Mouse (Mus musculus): Measurements from ENCODE around the gene Cutal.
"Not testable (repeated sequence)": the region's sequence is repeated elsewhere in the genome, so short reads cannot be mapped to it uniquely, and the experiment has no call there.

The Cutal gene

DNA sequence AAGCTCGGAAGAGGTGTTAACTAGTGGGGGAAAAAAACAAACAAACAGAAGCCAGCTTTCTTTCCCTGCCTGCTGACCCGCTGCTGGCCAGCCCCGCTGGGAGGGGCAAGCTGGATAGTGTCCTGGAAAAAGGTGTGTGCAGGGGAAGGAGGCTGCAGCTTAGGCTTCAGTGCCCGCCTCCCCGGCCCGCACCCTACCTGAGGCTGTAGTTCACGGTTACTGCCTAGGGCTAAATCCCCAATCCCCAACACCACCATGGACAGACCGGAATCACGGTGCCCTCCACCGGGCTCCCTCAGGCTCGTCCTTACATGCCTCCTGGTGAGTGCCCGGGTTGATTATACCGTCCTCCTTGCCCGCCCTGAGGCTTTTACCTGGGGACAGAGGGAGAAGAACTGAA is at the start of gene Cutal:
Cutal (plus strand) TSS at position 126 of the 400 bp plus-strand sequence.
- no peak for DNase-seq (ENCODE audit: low read depth in 1 of 2, low spot score in 2 of 2)

DNA sequence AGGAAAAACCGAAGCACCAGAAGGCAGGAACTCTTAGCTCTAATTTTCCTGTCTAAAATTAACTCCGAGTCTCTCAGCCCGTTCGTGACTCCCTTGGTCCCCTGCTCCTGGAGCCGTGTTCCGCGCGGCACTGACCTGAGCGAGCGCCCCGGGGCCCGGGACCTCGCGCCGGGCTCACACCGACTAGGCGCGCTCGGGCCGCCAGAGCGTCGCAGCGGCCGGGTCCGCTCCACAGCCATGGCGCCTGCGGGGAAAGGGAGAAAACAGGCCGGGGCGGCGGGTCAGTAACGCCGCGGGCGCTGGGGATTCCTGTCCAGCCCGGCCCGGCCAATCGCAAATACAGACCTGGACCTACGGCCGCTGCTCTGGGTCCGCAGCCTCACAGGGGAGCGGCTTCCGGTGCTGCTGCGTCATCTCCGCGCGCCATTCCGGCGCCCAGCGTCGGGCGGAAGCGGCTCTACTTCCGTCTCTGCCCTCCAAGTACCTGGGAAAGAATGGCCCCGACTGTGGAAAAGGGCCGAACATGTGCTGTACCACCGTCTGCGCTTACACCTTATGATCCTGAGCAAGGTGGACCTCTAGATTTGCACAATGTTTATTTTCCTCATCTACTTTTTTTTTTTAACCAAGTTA is 48.3 kb upstream of the Cutal start, which contains the start of gene Fbxw2:
Fbxw2 (minus strand) TSS at position 485 of the 633 bp plus-strand sequence.
- DNase-seq (ENCODE audit: low read depth in 1 of 2, low spot score in 2 of 2) = peak; percentile 54 to 84

DNA sequence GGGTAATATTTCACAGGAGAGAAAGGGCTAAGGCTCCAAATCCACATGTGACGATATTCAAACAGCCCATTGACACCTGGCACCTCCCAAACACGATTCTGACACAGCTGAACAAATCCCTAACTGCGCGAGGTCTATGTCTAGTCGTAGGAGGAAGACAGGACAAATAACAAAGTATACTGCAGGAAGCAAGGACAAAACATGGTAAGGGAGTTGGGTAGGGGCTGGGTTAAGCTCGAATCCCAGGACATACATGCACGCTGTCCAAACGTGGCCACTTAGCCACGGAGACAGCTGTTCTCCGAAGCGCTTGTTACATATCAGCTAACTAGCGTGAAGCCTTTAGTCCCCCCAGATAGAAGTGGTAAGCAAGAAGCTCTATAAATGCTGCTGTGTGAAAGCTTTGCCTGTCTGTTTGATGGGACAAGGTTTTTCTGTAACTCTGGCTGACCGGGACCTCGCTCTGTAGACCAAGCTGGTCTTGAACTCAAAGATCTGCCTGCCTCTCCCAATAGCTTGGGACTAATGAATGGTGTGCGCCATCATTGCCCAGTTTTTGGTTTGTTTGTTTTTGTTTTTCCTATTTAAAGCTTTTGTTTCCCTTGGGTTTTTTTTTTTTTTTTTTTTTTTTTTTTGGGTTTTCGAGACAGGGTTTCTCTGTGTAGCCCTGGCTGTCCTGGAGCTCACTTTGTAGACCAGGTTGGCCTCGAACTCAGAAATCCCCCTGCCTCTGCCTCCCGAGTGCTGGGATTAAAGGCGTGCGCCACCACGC is 47.5 kb upstream of the Cutal start:
- DNase-seq (ENCODE audit: low read depth in 1 of 2, low spot score in 2 of 2) = no peak

DNA sequence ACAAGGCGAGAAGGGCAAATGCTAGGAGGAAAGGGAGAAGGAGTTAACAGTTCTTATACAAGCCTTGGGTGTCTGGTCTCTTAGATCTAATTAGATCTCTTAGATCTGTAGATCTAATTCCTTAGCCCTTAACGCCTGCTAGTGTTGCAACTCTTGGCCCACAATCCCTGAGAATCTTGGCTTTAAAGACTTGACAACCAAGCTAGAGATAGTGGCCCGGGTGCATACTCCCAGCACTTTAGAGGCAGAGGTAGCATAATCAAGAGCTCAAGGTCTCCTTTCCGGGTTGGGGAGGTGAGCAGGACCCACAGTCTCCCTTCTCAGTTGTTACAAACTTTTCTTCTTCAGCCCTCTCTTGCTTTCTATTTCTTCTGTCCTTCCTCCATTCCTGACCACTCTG is 46.6 kb upstream of the Cutal start:
- no peak for DNase-seq (ENCODE audit: low read depth in 1 of 2, low spot score in 2 of 2)

DNA sequence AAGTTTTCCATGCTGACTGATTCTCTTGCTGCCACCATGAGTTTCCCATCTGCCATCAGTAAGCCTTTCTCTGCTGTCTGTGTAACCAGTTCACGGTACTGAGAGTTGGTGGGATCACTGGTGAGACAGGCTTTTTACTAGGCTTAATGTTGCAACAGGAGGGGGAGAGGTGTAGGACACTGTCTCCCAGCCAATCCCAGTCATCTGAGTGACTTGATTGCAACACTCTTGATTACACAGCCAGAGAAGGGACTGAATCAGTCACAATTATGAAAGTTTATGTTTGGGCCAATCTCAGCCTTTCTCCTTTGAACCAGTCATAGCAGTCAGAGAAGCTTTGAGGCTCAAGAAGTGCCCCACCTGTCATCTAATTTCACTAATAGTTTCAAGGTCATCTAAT is 46.2 kb upstream of the Cutal start:
- peak in 1 of 2 experiments; percentile 5 for DNase-seq (ENCODE audit: low read depth in 1 of 2, low spot score in 2 of 2)

DNA sequence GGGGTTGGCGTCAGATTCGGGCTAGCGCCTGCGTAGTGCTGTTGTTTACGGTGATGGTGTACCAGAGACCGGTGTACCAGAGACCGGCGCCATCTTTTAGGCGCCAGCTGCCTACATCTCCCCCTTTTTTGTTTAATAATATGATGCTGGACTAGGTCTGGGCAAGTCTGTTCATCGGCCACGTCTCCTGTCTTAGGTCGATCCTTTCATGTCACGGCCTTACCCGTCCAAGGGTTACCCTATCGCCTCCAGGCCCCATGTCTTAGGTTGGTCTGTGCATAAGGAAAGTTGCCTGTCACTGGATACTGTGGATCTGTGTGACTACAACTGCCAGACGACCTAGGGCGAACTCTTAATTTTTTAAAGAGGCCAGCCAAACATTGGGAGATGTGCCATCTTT is 44.1 kb upstream of the Cutal start:
- DNase-seq (ENCODE audit: low read depth in 1 of 2, low spot score in 2 of 2) = not testable (repeated sequence)

DNA sequence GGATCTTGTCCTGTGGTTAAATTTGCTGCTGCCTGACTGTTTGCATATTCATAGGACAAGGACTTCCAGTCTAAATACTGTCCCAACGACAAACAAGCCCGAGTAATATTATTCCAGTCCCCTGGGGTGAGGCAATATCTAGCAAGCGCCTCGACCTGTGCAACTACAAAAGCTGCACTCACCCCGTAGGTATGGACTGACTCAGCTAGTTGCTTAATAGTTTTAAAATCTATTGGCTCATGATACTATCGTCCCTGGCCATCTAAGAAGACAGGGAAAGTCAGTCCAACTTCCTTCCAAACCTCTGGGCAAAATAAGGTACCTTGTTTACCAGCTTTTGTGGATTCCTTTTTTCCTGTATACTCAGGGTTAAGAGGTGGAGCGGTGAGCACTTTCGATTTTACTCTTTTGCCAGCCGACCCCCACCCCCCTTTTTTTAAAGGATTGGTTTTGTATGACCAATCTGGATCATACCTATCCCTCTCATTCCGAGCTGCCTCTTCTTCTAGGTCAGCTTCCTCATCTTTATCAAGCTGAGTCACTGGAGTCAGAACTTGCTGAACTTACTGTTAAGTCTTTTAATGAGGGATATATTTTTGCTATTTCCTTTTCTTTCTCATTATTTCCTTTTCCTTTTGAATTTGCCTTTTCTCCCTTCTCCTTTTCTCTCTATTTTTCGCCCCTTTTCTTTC is 41.3 kb upstream of the Cutal start, which contains the start of gene Gm34653:
Gm34653 (plus strand) TSS at position 242 of the 692 bp plus-strand sequence.
- DNase-seq (ENCODE audit: low read depth in 1 of 2, low spot score in 2 of 2) = not testable (repeated sequence)

DNA sequence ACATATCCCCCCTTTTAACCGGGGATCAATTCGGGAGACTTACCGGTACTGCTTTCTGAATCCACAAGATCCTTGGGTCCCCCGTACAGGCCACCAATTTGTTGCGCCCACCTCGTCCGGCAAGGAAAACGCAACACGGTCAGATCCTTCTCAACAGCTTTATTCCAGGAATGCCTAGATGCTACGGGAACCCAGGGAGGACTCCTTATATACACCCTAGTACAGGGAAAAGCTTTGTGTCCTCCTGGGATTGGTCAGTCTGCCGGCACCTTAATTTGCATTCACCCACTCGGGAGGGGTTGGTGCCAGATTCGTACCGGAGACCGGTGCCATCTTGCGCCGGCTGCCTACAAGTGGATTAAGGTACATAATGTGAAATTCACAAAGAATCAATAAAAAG is 40.6 kb upstream of the Cutal start:
- no peak for DNase-seq (ENCODE audit: low read depth in 1 of 2, low spot score in 2 of 2)

DNA sequence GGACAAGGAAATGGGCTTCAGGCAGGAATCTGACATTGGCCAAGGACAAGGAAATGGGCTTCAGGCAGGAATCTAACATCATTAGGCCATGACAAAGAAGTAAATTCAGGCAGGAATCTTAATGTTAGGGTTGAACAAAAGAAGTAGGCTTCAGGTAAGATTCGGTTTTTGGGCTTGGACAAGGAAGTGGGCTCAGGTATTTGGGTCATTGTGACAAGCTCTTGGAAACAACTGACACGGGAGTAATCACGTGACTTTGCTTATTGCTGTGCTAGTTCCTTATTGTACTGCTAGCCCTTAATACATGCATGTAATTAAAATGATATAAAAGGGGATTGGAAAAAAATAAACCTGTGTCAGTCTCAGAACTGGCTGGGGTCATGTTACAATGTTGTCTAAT is 38.5 kb upstream of the Cutal start:
- no peak for DNase-seq (ENCODE audit: low read depth in 1 of 2, low spot score in 2 of 2)

DNA sequence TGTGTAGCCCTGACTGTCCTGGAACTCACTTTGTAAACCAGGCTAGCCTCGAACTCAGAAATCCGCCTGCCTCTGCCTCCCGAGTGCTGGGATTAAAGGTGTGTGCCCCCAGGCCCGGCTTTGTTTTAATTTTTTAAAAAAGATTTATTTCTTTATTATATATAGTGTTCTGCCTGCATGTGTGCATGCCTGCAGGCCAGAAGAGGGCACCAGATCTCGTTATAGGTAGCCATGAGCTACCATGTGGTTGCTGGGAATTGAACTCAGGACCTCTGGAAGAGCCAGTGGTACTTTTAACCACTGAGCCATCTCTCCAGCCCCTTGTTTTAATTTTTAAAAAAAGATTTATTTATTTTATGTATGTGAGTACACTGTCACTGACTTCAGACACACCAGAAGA is 34.1 kb upstream of the Cutal start:
- not testable (repeated sequence) for DNase-seq (ENCODE audit: low read depth in 1 of 2, low spot score in 2 of 2)

DNA sequence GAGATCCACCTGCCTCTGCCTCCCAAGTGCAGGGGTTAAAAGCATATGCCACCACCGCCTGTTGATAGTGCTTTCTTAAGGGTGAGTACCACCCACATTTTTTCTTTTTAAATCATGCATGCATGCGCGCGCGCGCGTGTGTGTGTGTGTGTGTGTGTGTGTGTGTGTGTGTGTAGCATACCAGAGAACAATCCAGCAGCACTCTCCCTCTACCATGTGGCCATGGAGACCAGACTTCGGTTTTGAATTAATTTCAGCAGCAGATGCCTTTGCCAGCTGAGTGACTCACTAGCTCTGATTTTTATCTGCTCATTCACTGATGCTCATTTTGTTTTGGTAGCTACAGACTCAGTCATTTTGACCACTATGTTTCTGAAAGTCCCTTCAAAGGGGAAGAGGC is 32.5 kb upstream of the Cutal start:
- DNase-seq (ENCODE audit: low read depth in 1 of 2, low spot score in 2 of 2) = no peak

DNA sequence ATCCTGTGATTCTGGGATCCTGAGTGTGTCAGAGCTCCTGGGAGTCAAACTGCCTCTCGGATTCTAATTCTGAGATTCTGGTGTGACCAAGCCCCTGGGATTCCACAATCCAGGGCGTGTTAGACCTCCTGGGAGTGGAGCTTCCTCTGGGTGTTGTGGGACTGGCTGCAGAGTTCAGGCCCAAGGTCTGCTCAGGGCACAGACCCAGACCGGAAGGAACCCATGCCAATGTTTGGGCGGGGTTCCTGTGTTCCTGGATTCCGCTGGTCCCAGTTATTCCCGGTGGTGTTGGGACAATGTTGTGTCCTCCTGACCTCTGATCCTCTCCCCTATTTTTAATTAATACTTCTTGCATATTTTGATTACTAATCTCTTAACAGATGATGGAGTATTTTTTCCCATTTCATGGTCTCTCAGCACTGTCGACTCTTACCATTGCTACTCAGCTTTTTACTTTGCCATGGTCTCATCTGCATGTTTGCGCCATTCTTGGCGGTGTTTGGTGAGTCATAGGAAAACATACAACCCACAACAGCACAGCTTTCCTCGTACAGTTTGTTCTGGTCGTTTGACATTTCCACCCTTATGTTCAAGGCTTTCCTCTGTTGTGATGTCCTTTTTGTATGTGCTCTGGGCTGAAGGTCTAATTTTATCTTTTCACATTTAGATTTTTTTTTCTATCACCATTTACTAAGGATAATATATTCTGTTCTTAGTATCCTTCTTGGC is 30.8 kb upstream of the Cutal start:
- no peak for DNase-seq (ENCODE audit: low read depth in 1 of 2, low spot score in 2 of 2)

DNA sequence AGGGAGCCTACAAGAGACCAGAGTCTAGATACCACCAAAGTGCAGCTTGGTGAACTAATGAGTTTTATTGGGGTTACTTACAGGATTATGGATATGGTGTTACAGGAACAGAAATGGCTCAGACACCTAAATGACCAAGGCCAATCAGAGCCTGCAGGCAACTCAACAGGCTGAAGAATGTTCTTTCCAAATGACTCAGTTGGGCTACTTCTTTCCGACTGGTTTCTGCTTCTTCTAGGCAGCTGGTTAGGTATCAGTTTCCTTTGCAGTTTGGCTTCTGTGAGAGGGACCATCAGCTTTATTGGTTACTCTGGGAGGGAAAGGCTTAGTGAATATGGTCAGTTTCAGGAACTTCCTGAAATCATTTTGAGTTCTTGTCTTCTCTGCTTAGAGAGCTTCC is 26.5 kb upstream of the Cutal start:
- no peak for DNase-seq (ENCODE audit: low read depth in 1 of 2, low spot score in 2 of 2)

DNA sequence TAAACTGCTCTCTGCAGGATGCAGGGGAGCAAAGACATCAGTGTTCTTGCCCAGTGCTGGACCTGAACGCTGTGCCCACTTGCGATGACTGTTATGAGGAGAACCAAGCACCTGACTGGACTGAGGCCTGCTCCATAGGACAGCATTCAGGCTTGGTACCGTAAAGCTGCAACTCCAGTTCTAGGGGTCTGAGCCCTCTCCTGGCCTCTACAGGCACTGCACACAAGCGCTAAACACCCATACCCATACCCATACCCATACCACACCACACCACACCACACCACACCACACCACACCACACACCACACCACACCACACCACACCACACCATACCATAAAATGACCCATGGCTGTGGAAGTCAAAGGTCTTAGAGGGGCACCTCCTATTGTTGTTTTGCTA is 18.9 kb upstream of the Cutal start:
- DNase-seq (ENCODE audit: low read depth in 1 of 2, low spot score in 2 of 2) = no peak

DNA sequence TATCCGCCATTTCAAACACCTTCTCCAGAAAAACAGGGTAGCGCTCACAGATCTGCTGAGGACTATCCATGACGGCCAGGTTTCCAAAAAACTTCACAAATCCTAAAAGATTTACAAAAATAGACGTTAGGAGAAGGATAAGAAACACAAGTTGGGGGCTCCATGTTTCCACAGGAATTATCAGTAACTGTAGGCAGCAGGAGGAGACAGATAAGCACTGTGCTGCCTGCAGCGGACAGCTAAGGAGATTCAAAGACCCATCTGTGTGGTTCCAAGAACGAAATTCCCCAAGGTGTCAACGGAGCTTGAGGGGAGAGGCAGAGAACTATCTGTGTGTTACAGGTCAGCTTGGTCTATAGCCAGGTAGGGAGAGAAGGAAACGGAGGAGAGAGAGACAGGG is 16.5 kb upstream of the Cutal start:
- no peak for DNase-seq (ENCODE audit: low read depth in 1 of 2, low spot score in 2 of 2)

DNA sequence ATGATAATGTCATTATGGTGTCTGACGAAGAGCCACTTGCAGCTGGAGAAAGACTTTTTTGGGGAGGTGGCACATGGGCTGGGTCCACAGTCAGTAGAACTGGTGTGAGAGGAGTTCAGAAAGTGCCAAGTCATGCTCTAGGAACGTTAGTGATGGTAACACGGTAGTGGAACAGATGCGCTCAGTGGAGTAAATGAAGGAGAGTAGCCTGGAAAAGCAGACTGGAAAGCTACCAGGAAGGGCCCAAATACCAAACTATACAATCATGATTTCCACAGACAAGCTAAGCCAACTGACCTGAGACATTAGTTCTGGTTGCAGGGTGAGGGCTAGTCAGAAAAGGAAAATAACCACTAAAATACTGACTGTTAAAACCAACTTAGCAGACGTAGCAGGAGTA is 4.5 kb upstream of the Cutal start:
- DNase-seq (ENCODE audit: low read depth in 1 of 2, low spot score in 2 of 2) = no peak

DNA sequence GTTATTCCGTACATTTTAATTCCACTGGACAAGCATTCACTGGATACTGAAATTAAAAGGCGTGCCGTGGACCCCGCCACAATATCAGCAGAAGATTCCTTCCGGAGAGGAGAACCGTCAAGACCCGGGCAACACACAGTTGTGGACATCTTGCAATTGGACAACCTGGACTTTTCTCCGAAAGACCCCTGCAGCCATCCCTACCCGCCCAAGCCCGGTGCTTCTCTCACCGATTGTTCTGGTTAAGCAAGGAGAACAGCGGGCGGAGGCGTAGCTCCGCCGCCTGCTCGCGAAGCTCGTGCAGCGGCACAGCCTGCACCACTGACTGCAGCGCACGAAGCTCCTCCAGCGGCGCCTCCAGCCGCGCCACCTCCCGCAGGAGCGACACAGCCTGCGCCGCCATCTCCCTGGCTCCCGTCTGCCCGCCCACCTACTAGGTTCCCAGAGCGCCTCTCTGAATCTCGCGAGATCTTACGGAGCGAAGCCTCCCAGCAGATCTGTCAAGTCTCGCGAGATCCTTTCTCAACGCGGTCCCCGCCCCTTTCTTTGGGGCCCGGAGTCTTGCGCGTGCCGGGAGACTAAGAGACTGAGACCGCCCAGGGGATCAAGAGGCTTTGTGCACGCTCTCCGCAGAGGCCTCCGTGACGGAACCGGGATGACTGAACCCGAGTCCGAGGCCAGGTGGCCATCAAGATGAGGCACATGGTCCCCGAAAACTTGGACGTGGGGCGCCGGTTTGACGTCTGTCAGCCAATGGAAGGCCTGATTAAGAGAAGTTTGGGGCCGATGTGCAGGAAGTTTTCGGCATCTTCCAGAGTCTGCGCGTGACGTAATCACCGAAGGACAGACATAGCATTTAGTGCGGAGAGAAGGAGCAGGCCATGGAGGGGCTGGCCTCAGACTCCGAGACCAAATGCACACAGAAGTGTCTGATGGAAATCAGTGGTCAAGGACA is 3.4 kb upstream of the Cutal start:
- peak; percentile 86 to 90 for DNase-seq (ENCODE audit: low read depth in 1 of 2, low spot score in 2 of 2)

DNA sequence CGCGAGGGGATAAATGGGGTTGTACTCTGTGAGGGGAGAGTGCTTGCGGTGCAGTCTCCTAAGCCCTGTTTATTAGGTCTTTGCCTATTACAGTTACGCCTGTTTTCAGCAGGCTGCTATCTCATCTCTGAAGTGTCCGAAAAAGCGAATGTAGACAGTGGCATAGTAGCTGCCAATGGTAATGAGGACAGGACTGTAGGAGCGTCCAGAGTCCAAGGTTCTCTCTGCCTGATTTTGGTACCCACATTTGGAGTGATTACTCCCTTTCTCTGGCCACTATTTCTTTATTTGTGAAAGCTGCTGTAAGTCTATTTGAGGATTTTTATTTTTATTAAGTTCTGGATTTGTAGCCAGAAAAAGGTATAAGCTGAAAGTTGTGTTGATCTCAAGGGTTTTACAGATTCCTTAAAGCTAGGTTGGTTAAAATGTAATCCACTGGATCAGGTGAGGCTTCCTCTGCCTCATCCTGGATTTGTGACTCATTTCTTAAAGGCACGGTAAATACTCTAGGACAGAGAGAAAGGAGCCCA is 685 bp downstream of the Cutal start, which contains the start of gene Psmd5:
Psmd5 (minus strand) TSS at position 153 of the 530 bp plus-strand sequence.
- no peak for DNase-seq (ENCODE audit: low read depth in 1 of 2, low spot score in 2 of 2)

DNA sequence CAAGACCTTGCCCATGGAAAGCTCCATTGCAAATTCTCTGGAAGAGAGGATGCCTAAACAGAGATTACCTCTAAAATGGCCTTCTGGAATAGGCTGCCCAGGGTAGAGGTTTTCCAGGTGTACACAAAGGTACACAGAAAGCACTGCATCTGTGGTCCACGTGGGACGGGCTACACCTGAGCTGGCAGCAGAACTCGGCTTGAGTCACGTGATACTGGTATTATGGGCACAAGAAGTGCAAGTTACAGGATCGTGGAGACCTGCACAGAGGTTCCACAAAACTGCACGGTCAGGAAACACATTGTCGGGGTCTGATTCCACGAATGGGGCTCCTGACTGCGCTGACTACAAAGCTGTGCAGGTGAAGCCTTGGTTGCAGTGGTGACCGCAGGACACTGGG is 5.9 kb downstream of the Cutal start:
- no peak for DNase-seq (ENCODE audit: low read depth in 1 of 2, low spot score in 2 of 2)

DNA sequence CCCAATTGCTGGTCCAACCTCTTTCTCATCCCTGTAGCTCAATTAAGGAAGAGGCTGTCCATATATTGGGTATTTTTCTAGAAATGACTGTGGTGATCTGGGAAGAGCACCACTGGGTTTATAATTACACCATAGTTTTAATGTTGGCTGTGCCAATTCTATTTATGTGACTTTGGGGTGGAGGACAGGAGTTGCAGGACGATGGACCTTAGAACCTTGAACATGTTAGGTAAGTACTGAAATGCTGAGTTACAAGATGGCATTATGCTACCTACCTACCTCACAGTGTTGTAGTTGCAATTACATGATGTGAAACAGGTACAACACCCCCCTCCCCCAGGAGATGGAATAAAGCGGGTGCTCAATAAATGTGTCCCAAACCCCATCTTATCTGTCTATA is 8.6 kb downstream of the Cutal start:
- no peak for DNase-seq (ENCODE audit: low read depth in 1 of 2, low spot score in 2 of 2)
